Mouse (Mus musculus): ENCODE results near the gene Agpat2. TPM values are rescaled to one million over a fixed set of nuclear protein-coding genes. Genes with fewer than 3 reads are reported as not detected.

The Agpat2 gene
- 113 and 116 TPM in 2 replicates for polyA plus RNA-seq (2012; rRNA removed)

GRCm38 (mm10) chr2:26603720-26604671 is at the start of gene Agpat2:
Gene Agpat2 (minus strand): TSS chr2:26604417.

GRCm38 (mm10) chr2:26627921-26628739 is 23.9 kb upstream of the Agpat2 start, which contains the start of gene Fam69b:
Gene Fam69b (plus strand): TSS chr2:26628457.

DNA sequence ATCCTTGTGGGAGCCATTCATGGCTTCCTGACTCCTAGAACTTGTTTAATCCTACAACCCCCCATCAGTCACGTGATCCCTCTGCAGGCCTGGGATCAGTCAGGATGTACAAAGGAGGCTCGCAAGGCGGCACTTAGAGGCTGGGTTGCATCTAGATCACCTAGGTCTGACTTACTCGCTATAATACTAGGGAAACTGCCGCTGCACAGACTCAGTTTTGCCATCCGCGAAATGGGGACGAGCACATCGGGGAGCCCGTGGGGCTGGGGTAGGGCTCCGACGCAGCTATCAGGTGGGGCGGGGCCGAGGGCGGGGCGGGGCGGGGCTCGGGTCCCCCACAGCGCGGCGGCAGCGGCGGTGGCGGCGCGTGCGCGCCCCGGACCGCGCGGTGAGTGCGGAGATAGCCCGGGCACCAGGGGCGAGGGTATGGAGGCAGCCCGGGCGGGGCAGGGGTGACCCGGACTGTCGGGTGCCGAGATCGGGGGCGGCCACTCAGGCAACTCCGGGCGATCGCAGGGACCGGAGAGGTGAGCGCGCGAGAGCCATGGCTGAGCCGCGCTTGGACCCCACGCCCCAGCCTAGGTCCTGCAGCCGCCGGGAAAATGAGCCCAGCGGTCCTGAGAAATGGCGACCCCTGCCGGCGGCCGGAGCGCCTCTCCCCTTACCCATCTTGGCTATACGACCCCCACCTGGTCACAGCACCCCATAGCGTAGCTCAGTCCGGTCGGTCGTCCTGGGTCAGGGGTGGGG is 17.7 kb downstream of the Agpat2 start, which contains the start of gene Gm20532:
Gm20532 (plus strand) TSS at position 346 of the 750 bp plus-strand sequence.

GRCm38 (mm10) chr2:26579714-26580113 is 24.5 kb downstream of the Agpat2 start, which contains the start of gene Egfl7:
Gene Egfl7 (plus strand): TSS chr2:26580014.

Other genes with a start within 250 kb of the Agpat2 start
- 9.9 and 14.2 TPM in 2 replicates for gene Card9, start 243.5 kb downstream of the Agpat2 start, polyA plus RNA-seq (2012; rRNA removed)
- gene Snapc4, start 223.8 kb downstream of the Agpat2 start, polyA plus RNA-seq (2012; rRNA removed), result 9.1 and 9.5 TPM in 2 replicates
- 33.9 and 35.0 TPM in 2 replicates for gene Entr1, start 215.1 kb downstream of the Agpat2 start, polyA plus RNA-seq (2012; rRNA removed)
- 33.4 and 35.6 TPM in 2 replicates for gene Pmpca, start 215.1 kb downstream of the Agpat2 start, polyA plus RNA-seq (2012; rRNA removed)
- 6.1 and 7.1 TPM in 2 replicates for gene Inpp5e, start 195.2 kb downstream of the Agpat2 start, polyA plus RNA-seq (2012; rRNA removed)
- gene Sec16a, start 159.2 kb downstream of the Agpat2 start, polyA plus RNA-seq (2012; rRNA removed), result 16.5 and 19.2 TPM in 2 replicates
- gene Notch1, start 87.8 kb downstream of the Agpat2 start, polyA plus RNA-seq (2012; rRNA removed), result 2.4 and 3.3 TPM in 2 replicates
- gene Egfl7, start 24.4 kb downstream of the Agpat2 start, polyA plus RNA-seq (2012; rRNA removed), result 98.2 and 103 TPM in 2 replicates
- gene Gm20532, start 17.8 kb downstream of the Agpat2 start, polyA plus RNA-seq (2012; rRNA removed), result not detected in 2 replicates
- 0.87 and 1.0 TPM in 2 replicates for gene Fam69b, start 24.0 kb upstream of the Agpat2 start, polyA plus RNA-seq (2012; rRNA removed)
- not detected in 2 replicates for gene Lcn4, start 66.9 kb upstream of the Agpat2 start, polyA plus RNA-seq (2012; rRNA removed)

Measured in liver, embryonic 18 days (tissue).